16 mouse cellular contexts compared by ENCODE assay signal in genomic region chr3:63740073-63740472, GRCm38 (mm10).
DNase-seq lines count a peak whose midpoint lies in the region; ATAC-seq lines count a peak whose summit lies in the region.
"Had no signal": no experiment of that assay in that cellular context is flagged by ENCODE, and none has a peak within 500 bp of the region (broad histone marks: within the 10 kb centered on the region; RNA-seq: fewer than 3 reads in every experiment).

No protein-coding gene starts in this region.

- no peak overlapping the region for H3K4me3 ChIP-seq in neural tube, embryonic 11.5 days (ENCODE audit: low read depth, low read length)
- H3K4me3 ChIP-seq in forebrain, embryonic 15.5 days: no peak overlapping the region
- no peak overlapping the region for H3K4me3 ChIP-seq in midbrain, embryonic 10.5 days
- no peak overlapping the region for H3K4me3 ChIP-seq in heart, embryonic 12.5 days
- H3K4me3 ChIP-seq: embryonic facial prominence, embryonic 13.5 days; intestine, embryonic 15.5 days; layer of hippocampus, adult 2 months; megakaryocyte, embryonic 14.5 days had no signal

- H3K36me3 ChIP-seq in neural tube, embryonic 11.5 days (ENCODE audit: control insufficient read depth, insufficient read depth, low read length): no peaks in the 10 kb centered on the region
- no peaks in the 10 kb centered on the region for H3K36me3 ChIP-seq in forebrain, embryonic 15.5 days
- H3K36me3 ChIP-seq in midbrain, embryonic 10.5 days: peaks cover 74% of the 10 kb centered on the region
- no peaks in the 10 kb centered on the region for H3K36me3 ChIP-seq in heart, embryonic 12.5 days
- H3K36me3 ChIP-seq: embryonic facial prominence, embryonic 13.5 days; intestine, embryonic 15.5 days had no signal

- peak; percentile 36 for DNase-seq in neural tube, embryonic 11.5 days (ENCODE audit: low spot score)
- DNase-seq in neural tube, embryonic 10.5 days (ENCODE audit: extremely low spot score, low spot score): no peak
- no peak for DNase-seq in midbrain, embryonic 10.5 days (ENCODE audit: low spot score)
- peak; percentile 19 for DNase-seq in telencephalon, adult 2 months (ENCODE audit: low read depth, low spot score)
- DNase-seq in gastrocnemius, adult 18-20 months (ENCODE audit: low spot score): no peak
- no peak for DNase-seq in cerebellum, adult 9-11 months
- DNase-seq: left cerebral cortex, postnatal 4 days; lung, adult 18-20 months had no signal

- H3K27ac ChIP-seq in neural tube, embryonic 11.5 days (ENCODE audit: low read depth, low read length): no peak overlapping the region
- H3K27ac ChIP-seq in forebrain, embryonic 15.5 days (replicated peaks): no peak overlapping the region
- H3K27ac ChIP-seq in midbrain, embryonic 10.5 days (replicated peaks): peak overlapping the region; percentile 46; the same call in 1 of the 2 replicates
- H3K27ac ChIP-seq in heart, embryonic 12.5 days (ENCODE audit: poor library complexity, severe bottlenecking): no peak overlapping the region
- H3K27ac ChIP-seq: embryonic facial prominence, embryonic 13.5 days; intestine, embryonic 15.5 days; layer of hippocampus, adult 2 months; stomach, postnatal 0 days had no signal

- no peak overlapping the region for H3K4me2 ChIP-seq in neural tube, embryonic 11.5 days (ENCODE audit: low read depth)
- no peak overlapping the region for H3K4me2 ChIP-seq in forebrain, embryonic 15.5 days (replicated peaks)
- no peak overlapping the region for H3K4me2 ChIP-seq in heart, embryonic 12.5 days
- H3K4me2 ChIP-seq: embryonic facial prominence, embryonic 13.5 days; intestine, embryonic 15.5 days had no signal

- H3K9ac ChIP-seq in neural tube, embryonic 11.5 days (ENCODE audit: low read length): no peak overlapping the region
- H3K9ac ChIP-seq in forebrain, embryonic 15.5 days (replicated peaks): no peak overlapping the region
- H3K9ac ChIP-seq in heart, embryonic 12.5 days: no peak overlapping the region
- H3K9ac ChIP-seq: embryonic facial prominence, embryonic 13.5 days; intestine, embryonic 15.5 days had no signal

- no peaks in the 10 kb centered on the region; the same call in 1 of the 2 replicates for H3K4me1 ChIP-seq in neural tube, embryonic 11.5 days (ENCODE audit: control insufficient read depth, insufficient read depth, low read length)
- H3K4me1 ChIP-seq in forebrain, embryonic 15.5 days: peaks cover 13% of the 10 kb centered on the region; the same call in 1 of the 2 replicates
- peaks cover 17% of the 10 kb centered on the region for H3K4me1 ChIP-seq in midbrain, embryonic 10.5 days
- no peaks in the 10 kb centered on the region for H3K4me1 ChIP-seq in heart, embryonic 12.5 days (replicated peaks)
- H3K4me1 ChIP-seq: intestine, embryonic 15.5 days; megakaryocyte, embryonic 14.5 days had no signal

- H3K27me3 ChIP-seq in neural tube, embryonic 11.5 days (ENCODE audit: control insufficient read depth, insufficient read depth, low read length): no peaks in the 10 kb centered on the region
- H3K27me3 ChIP-seq in forebrain, embryonic 15.5 days: no peaks in the 10 kb centered on the region
- H3K27me3 ChIP-seq in midbrain, embryonic 10.5 days (ENCODE audit: low read depth, poor library complexity, severe bottlenecking): no peaks in the 10 kb centered on the region
- H3K27me3 ChIP-seq in heart, embryonic 12.5 days (replicated peaks): no peaks in the 10 kb centered on the region
- H3K27me3 ChIP-seq: embryonic facial prominence, embryonic 13.5 days; intestine, embryonic 15.5 days; megakaryocyte, embryonic 14.5 days; Patski had no signal

- 50% methylated on average over 2 of the region's 2 CpGs for WGBS in neural tube, embryonic 11.5 days
- WGBS in forebrain, embryonic 15.5 days: 25% methylated on average over 2 of the region's 2 CpGs
- WGBS in midbrain, embryonic 10.5 days: 62% methylated on average over 2 of the region's 2 CpGs
- WGBS in heart, embryonic 12.5 days: 59% methylated on average over 2 of the region's 2 CpGs

- peak; percentile 23; the same call in 1 of the 2 replicates for ATAC-seq in neural tube, embryonic 11.5 days (ENCODE audit: insufficient read depth, low FRiP score, low TSS enrichment)
- peak; percentile 63; the same call in 1 of the 2 replicates for ATAC-seq in forebrain, embryonic 15.5 days (replicated peaks)
- no peak for ATAC-seq in heart, embryonic 12.5 days (ENCODE audit: insufficient number of reproducible peaks, low FRiP score)
- ATAC-seq: intestine, embryonic 15.5 days; Patski had no signal

- no peaks in the 10 kb centered on the region for H3K9me3 ChIP-seq in neural tube, embryonic 11.5 days (ENCODE audit: control insufficient read depth, low read length)
- H3K9me3 ChIP-seq in forebrain, embryonic 15.5 days: no peaks in the 10 kb centered on the region
- H3K9me3 ChIP-seq in midbrain, embryonic 10.5 days (replicated peaks): no peaks in the 10 kb centered on the region
- no peaks in the 10 kb centered on the region for H3K9me3 ChIP-seq in heart, embryonic 12.5 days (replicated peaks)
- H3K9me3 ChIP-seq: embryonic facial prominence, embryonic 13.5 days; intestine, embryonic 15.5 days; megakaryocyte, embryonic 14.5 days had no signal

Comparison
In these comparisons a context has a peak if more than half of its experiments do, and no peak if none do; other contexts are left out.
1. DNase-seq: peak in neural tube, embryonic 11.5 days (single experiment) and telencephalon, adult 2 months (single experiment); none in neural tube, embryonic 10.5 days (single experiment), midbrain, embryonic 10.5 days (single experiment), gastrocnemius, adult 18-20 months (single experiment) and cerebellum, adult 9-11 months (single experiment).